Mouse (Mus musculus): ENCODE results near the gene Phf13.

DNA sequence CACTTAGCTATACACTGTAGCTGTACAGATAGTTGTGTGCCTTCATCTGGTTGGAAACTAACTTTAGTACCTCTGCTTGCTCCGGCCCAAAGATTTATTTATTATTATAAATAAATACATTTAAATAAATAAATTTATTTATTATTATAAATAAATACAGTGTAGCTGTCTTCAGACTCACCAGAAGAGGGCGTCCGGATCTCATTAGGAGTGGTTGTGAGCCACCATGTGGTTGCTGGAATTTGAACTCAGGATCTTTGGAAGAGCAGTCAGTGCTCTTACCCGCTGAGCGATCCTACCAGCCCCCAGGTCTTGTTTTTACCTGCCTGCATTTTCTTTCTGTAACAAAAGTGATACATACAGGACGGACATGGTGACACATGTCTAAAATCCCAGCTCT is 10.1 kb upstream of the Phf13 start:
- TF ChIP-seq GATA1 (IDR thresholded peaks at IDR 0.05; ENCODE audit: borderline replicate concordance, low read length) (no peak), CTCF (IDR thresholded peaks at IDR 0.05; ENCODE audit: low read depth, low read length) (no peak)
